Mouse (Mus musculus) forebrain, embryonic 15.5 days (tissue): Measurements from ENCODE around the gene Glt8d2. TPM values are rescaled to one million over a fixed set of nuclear protein-coding genes. Genes with fewer than 3 reads are reported as not detected.
"Not testable (repeated sequence)": the region's sequence is repeated elsewhere in the genome, so short reads cannot be mapped to it uniquely, and the experiment has no call there.

Experiments used
- ATAC-seq: fragments of 200-750 bp; cut with Nextera tagmentation; replicated peaks from 2 replicates; pipeline ENCODE4 v1.8.0; 2017; ENCODE audit warnings: mild to moderate bottlenecking, moderate TSS enrichment, moderate library complexity
- H3K27ac ChIP-seq: fragments of 300-500 bp; sonication (generic); replicated peaks from 2 replicates; pipeline ENCODE4 v1.5.1; 2015; ENCODE audit warnings: mild to moderate bottlenecking, inconsistent platforms
- H3K27me3 ChIP-seq: fragments of 300-500 bp; sonication (generic); 2 replicates; pipeline ENCODE4 v1.6.1; 2015; ENCODE audit warnings: inconsistent platforms
- H3K36me3 ChIP-seq: fragments of 300-500 bp; sonication (generic); 2 replicates; pipeline ENCODE4 v1.6.1; 2015; ENCODE audit warnings: mild to moderate bottlenecking, inconsistent platforms
- H3K4me1 ChIP-seq: fragments of 300-500 bp; sonication (generic); 2 replicates; pipeline ENCODE4 v1.6.1; 2015; ENCODE audit warnings: inconsistent platforms
- H3K4me2 ChIP-seq: fragments of 300-500 bp; sonication (generic); replicated peaks from 2 replicates; pipeline ENCODE4 v1.6.1; 2015; ENCODE audit warnings: mild to moderate bottlenecking, inconsistent platforms
- H3K4me3 ChIP-seq: fragments of 300-500 bp; sonication (generic); 2 replicates; pipeline ENCODE4 v1.5.1; 2015; ENCODE audit warnings: mild to moderate bottlenecking, inconsistent platforms
- H3K9ac ChIP-seq: fragments of 300-500 bp; sonication (generic); replicated peaks from 2 replicates; pipeline ENCODE4 v1.6.1; 2015; ENCODE audit warnings: mild to moderate bottlenecking, inconsistent platforms
- H3K9me3 ChIP-seq: fragments of 300-500 bp; sonication (generic); 2 replicates; pipeline ENCODE4 v1.6.1; 2016; ENCODE audit warnings: inconsistent platforms
- WGBS: fragments of 180-500 bp; shearing (Covaris S2); methylation state at CpG from one replicate; pipeline ENCODE4 v1.1.7; 2015; ENCODE audit warnings: mixed read lengths; 5-methylcytosine and 5-hydroxymethylcytosine counted together
- polyA plus RNA-seq: library from polyadenylated mRNA; unstranded; fragments of >200 nt; fragmentation: Nextera tagmentation; extraction: Ambion mirVana; gene quantifications from 2 replicates; pipeline ENCODE4 v1.2.1, GENCODE M21; 2015

Gene Glt8d2
- polyA plus RNA-seq, 1 experiment from 2014 or later = 3.7 TPM

DNA sequence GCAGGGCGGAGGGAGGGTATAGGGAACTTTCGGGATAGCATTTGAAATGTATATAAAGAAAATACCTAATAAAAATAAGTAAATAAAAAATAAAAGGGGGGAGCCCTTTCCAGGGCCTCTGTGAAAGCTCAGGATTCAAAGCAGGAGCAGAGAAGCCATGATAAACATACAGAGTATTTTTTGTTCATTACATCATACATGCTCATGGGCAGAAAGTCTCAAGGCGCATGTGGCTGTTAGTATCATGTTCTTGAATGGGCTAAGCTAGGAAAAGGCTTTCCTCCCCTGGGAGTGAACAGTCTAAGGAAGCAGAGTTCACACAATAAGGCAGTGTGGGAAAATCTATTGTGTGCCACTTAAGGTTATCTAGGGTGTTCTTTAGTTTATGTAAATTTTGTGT, 54.1 kb downstream of the Glt8d2 start:
- H3K36me3 ChIP-seq = peaks cover 48% of the 10 kb centered on the region
- H3K27me3 ChIP-seq = no peaks in the 10 kb centered on the region
- no peaks in the 10 kb centered on the region for H3K9me3 ChIP-seq
- 96% methylated on average over 3 of the region's 3 CpGs for WGBS
- no peak for ATAC-seq
- no peak overlapping the region for H3K4me2 ChIP-seq
- H3K4me1 ChIP-seq = peaks cover 9% of the 10 kb centered on the region
- no peak overlapping the region for H3K9ac ChIP-seq
- H3K27ac ChIP-seq = no peak overlapping the region
- no peak overlapping the region for H3K4me3 ChIP-seq

DNA sequence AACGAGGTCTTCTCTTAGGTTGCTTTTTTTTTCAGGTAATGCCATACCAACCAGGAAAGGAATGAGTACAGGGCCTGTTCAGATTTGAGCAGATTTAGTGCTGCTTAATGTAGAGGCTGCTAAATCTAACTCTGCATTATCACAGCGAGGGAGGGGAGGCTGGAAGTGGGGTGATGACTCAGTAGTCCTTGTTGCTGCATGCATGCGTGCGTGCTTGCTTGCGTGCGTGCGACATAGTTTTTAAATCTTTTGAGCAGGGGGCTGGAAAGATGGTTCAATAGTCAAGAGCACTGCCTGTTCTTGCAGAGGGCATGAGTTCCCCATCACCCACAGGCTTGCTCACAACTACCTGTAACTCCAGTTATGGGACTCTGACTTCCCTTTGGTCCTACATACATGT, 56.1 kb downstream of the Glt8d2 start:
- H3K9me3 ChIP-seq = no peaks in the 10 kb centered on the region
- peaks cover 30% of the 10 kb centered on the region for H3K36me3 ChIP-seq
- H3K4me2 ChIP-seq = no peak overlapping the region
- H3K4me3 ChIP-seq = no peak overlapping the region
- H3K27ac ChIP-seq = no peak overlapping the region
- whole genome bisulfite sequencing = 96% methylated on average over 7 of the region's 7 CpGs
- ATAC-seq = no peak
- no peak overlapping the region for H3K9ac ChIP-seq
- H3K4me1 ChIP-seq = peaks cover 19% of the 10 kb centered on the region
- H3K27me3 ChIP-seq = no peaks in the 10 kb centered on the region

- H3K4me3 ChIP-seq = no peak overlapping the region
- 97% methylated on average over 12 of the region's 12 CpGs for WGBS
Measured at GRCm38 (mm10) chr10:82632496-82633280, 57.8 kb downstream of the Glt8d2 start.

GRCm38 (mm10) chr10:82631133-82631532, 59.3 kb downstream of the Glt8d2 start:
- Histone ChIP-seq H3K27ac (no peak overlapping the region), H3K27me3 (no peaks in the 10 kb centered on the region), H3K4me3 (peak overlapping the region; percentile 88), H3K4me2 (peak overlapping the region; percentile 72), H3K9ac (peak overlapping the region; percentile 16; the same call in 1 of the 2 replicates), H3K36me3 (peaks cover 15% of the 10 kb centered on the region; the same call in 1 of the 2 replicates), H3K4me1 (peaks cover 24% of the 10 kb centered on the region), H3K9me3 (no peaks in the 10 kb centered on the region)
- 77% methylated on average over 7 of the region's 7 CpGs for WGBS
- no peak for ATAC-seq

More at GRCm38 (mm10) chr10:82632496-82633280, 57.8 kb downstream of the Glt8d2 start:
- Histone ChIP-seq H3K4me1 (peaks cover 24% of the 10 kb centered on the region), H3K4me2 (no peak overlapping the region), H3K27me3 (no peaks in the 10 kb centered on the region), H3K9me3 (no peaks in the 10 kb centered on the region), H3K9ac (no peak overlapping the region), H3K36me3 (peaks cover 22% of the 10 kb centered on the region), H3K27ac (no peak overlapping the region)
- no peak for ATAC-seq

DNA sequence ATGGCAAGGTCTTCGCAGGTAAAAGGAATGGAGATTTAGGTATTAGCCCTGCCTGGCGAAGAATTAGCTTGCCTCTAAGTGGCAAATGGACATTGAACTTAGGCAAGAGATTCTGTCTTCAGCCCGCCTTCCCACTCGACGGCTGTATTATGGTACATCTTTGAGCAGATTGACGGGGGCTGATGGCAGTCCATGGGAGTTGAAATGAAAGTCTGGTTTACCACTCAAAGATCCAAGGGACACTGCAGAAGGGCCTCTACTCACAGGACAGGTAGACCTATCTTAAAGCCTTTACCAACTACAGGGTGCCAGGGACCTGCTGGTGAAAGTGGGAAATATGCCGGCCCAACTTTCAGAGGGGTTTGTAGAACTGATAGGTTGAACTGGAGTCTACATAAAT, 60.0 kb downstream of the Glt8d2 start:
- peaks cover 24% of the 10 kb centered on the region for H3K4me1 ChIP-seq

DNA sequence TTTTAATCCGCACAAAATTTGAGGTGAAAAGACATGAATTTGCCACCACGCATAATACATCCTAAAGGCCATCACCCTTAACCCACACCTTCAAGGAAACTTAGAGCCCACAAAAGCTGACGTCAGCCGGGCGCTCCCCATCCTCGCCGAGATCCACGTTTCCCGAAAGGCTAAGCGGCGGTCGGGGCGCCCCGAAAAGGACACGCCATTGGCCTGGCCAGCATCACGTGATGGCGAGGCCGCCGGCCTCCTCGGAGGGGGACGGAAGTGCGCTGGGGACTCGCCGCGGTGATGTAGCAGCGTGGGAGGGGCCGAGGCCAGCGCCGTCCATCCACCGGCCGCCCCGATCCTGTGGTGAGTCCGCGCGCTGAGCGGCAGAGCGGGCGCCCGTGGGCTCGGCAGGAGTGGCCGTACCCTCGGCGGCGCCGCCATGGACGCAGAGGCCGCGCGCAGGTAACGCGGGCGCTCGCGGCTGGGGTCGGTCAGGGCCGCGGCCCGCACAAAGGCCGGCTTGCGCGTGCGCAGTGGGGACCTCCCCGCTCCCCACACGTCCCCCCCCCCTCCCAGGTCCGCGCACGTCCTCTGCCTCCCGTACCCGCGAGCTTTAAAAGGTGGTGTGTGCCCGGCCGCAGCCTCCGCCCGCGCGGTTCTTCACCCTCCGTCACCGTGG, 60.7 kb downstream of the Glt8d2 start, which contains the start of gene Tdg:
Gene Tdg (plus strand): TSS at position 243 of the 670 bp plus-strand sequence.
- under 1% methylated on average over 65 of the region's 78 CpGs for WGBS
- Histone ChIP-seq H3K4me3 (peak within 1 kb of the TSS; percentile 88), H3K36me3 (peaks cover 12% of the 10 kb centered on the region; the same call in 1 of the 2 replicates), H3K27ac (peak within 1 kb of the TSS; percentile 94), H3K4me2 (peak within 1 kb of the TSS; percentile 93), H3K9ac (peak within 1 kb of the TSS; percentile 88), H3K4me1 (peaks cover 24% of the 10 kb centered on the region)
- not testable (repeated sequence) for H3K27me3 ChIP-seq, H3K9me3 ChIP-seq
- peak; percentile 97 for ATAC-seq

More for the DNA sequence above, 60.0 kb downstream of the Glt8d2 start:
- Histone ChIP-seq H3K27me3 (no peaks in the 10 kb centered on the region), H3K4me3 (peak overlapping the region; percentile 88), H3K4me2 (peak overlapping the region; percentile 72), H3K9me3 (no peaks in the 10 kb centered on the region), H3K36me3 (peaks cover 15% of the 10 kb centered on the region; the same call in 1 of the 2 replicates), H3K27ac (no peak overlapping the region; the same call in 1 of the 2 replicates), H3K9ac (peak overlapping the region; percentile 88)
- ATAC-seq = no peak
- 16% methylated on average over 7 of the region's 7 CpGs for WGBS

DNA sequence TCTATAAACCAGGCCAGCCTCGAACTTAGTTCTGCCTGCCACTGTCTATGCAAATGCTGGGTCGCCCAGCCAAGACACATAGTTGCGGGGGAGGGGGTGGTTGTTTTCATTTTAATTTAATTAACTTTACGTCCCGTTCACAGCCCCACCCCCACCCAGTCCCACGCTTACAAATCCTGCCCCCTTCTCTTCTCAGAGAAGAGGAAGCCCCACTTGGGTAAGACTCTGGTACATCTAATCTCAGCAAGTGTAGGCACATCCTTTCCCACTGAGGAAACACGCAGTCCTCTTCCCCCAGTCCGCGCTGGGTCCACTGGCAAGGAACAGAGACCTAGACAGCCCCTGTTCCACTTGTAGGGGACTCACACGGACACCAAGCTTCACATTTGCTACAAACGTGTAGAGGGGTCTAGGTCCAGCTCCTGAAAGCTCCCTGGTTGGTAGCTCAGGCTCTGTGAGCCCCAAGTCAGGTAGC, 61.3 kb downstream of the Glt8d2 start:
- Histone ChIP-seq H3K9me3 (no peaks in the 10 kb centered on the region), H3K4me2 (peak overlapping the region; percentile 93), H3K4me1 (peaks cover 24% of the 10 kb centered on the region), H3K9ac (peak overlapping the region; percentile 88), H3K36me3 (peaks cover 12% of the 10 kb centered on the region; the same call in 1 of the 2 replicates), H3K27ac (peak overlapping the region; percentile 94), H3K4me3 (peak overlapping the region; percentile 88), H3K27me3 (no peaks in the 10 kb centered on the region)
- 4% methylated on average over 11 of the region's 11 CpGs for WGBS
- ATAC-seq = peak; percentile 55

DNA sequence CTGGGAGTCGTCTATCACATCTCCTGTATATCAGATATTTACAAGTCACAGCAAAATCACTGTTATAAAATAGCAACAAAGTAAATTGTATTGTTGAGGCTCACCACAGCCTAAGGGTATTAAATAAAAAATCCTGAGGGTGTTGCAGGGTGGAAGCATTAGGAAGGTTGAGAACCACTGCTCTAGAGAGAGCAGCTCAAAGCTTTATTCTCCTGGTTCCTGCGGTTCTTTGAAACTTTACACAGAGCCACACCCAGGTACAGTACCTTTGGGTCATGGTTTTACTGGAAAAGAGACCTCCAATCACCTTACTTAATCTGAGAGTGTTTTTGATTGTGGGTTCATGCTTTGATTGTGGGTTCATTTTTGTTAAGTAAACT, 66.9 kb downstream of the Glt8d2 start:
- Histone ChIP-seq H3K4me1 (peaks cover 12% of the 10 kb centered on the region), H3K9ac (peak overlapping the region; percentile 79), H3K4me3 (peak overlapping the region; percentile 75), H3K27ac (peak overlapping the region; percentile 90), H3K4me2 (peak overlapping the region; percentile 60)
- not testable (repeated sequence) for H3K27me3 ChIP-seq, H3K9me3 ChIP-seq, H3K36me3 ChIP-seq
- 6% methylated on average over 2 of the region's 2 CpGs for WGBS
- ATAC-seq = peak; percentile 21

DNA sequence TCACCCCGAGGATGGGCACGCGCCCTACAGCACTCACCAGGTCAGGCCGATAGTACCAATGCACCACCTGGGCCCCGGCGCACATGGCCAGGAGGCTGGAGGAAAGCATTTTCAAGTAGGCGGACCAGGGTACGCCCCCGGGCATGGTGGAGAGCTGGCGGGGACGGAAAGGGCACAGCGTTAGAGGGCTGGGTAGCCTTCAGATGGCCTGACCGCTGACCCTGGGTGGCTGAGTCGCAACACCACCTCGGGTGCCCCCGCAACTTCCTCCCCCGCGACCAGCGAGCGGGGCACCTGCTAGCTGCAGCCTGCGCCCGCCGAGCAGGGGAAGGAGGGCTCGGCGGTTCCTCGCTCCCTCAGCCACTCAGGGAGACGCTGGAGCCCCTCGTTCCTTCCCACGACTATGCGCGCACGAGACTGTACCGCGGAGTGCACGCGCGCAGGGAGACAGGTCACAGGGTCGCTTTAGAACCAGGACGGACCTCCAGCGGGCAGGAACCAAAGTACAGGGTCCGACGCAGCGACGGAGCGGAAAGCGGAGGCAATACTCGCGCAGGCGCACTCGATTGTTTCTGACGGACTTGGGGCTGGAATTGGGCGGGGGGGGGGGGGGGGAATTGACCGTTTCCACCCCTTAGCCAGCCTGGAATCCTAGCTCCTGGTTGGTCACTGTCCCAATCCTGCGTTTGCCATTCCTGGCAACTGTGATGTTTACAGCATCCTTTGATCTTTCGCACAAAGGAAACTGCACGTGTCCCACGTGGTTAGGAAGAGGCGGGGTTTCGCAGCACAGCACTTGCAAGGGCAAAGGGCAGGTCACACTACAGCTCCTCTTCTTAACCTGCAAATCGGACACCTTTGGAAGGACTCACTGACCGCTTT, 67.5 kb downstream of the Glt8d2 start, which contains the start of gene 1190007I07Rik:
Gene 1190007I07Rik (minus strand): TSS at position 558 of the 882 bp plus-strand sequence.
- ATAC-seq = peak; percentile 91
- Histone ChIP-seq H3K4me1 (peaks cover 12% of the 10 kb centered on the region), H3K9me3 (no peaks in the 10 kb centered on the region), H3K27me3 (no peaks in the 10 kb centered on the region), H3K4me3 (peak within 1 kb of the TSS; percentile 75), H3K4me2 (peak within 1 kb of the TSS; percentile 60), H3K27ac (peak within 1 kb of the TSS; percentile 90), H3K9ac (peak within 1 kb of the TSS; percentile 79), H3K36me3 (0 out of 2 replicates have a peak, but pooled peaks cover 3% of the 10 kb centered on the region)
- WGBS = under 1% methylated on average over 59 of the region's 61 CpGs

- H3K9me3 ChIP-seq = no peaks in the 10 kb centered on the region
- H3K4me2 ChIP-seq = peak overlapping the region; percentile 60
- H3K36me3 ChIP-seq = 0 out of 2 replicates have a peak, but pooled peaks cover 3% of the 10 kb centered on the region
- peaks cover 12% of the 10 kb centered on the region for H3K4me1 ChIP-seq
- H3K27ac ChIP-seq = no peak overlapping the region; the same call in 1 of the 2 replicates
- H3K4me3 ChIP-seq = peak overlapping the region; percentile 75
- WGBS = 31% methylated on average over 9 of the region's 9 CpGs
- no peak for ATAC-seq
- no peaks in the 10 kb centered on the region for H3K27me3 ChIP-seq
- peak overlapping the region; percentile 79 for H3K9ac ChIP-seq
Measured at GRCm38 (mm10) chr10:82622235-82622634, 68.2 kb downstream of the Glt8d2 start.
